Mouse (Mus musculus) kidney, adult 8-10 months (tissue): ENCODE results near the gene Syne4.

Experiments
- DNase-seq, 2 experiments: peaks; one replicate each; pipeline ENCODE4 v3.0.0; 2022

The Syne4 gene

GRCm38 (mm10) chr7:30314721-30315155 lies at the start of gene Syne4:
TSS of gene Syne4 (plus strand) at chr7:30314807.
- no peak for DNase-seq

GRCm38 (mm10) chr7:30265041-30265440 lies 49.6 kb upstream of the Syne4 start:
- DNase-seq, result no peak

- no peak for DNase-seq
These were observed 49.1 kb upstream of the Syne4 start for GRCm38 (mm10) chr7:30265531-30265930.

- no peak for DNase-seq
These were observed 48.7 kb upstream of the Syne4 start for GRCm38 (mm10) chr7:30265935-30266334.

DNA sequence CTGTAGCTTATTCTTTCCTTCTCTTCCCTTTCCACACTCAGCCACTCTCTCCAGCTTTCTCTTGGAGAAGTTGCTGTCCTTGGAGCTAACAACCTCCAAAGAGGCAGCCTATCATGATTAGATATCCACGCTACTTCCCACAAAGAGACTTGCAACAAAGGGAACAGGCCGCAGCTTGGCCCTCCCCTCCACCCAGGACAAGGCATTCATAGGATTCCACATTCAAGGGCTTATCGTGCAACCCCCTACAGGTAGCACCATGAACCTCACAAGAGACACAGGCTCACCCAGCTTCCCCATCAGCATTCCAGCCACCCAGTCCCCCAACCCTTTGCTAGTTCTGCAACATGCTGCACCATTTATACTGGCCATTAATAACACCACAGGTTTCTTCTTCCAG lies 47.8 kb upstream of the Syne4 start:
- DNase-seq, result no peak

- no peak for DNase-seq
These were observed 45.0 kb upstream of the Syne4 start for GRCm38 (mm10) chr7:30269641-30270040.

DNA sequence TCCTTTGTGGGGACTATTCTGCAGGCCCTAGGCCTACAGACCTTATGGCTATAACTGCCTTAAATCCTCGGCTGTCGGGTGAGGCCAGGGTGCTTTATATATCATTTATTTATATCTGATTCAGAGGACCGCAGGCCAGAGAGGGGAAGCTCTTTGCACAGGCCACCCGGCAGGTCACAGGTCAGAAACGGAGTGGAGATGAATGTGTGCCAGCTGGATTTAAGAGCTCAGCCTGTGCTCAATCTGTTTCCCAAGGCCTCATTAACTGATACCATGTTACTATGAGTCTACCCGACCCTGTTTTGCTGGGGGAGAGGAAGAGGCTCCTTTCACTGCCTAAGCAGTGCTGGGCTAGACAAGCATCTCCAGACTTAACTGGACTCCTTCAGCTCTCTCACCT lies 40.2 kb upstream of the Syne4 start:
- DNase-seq, result no peak

DNA sequence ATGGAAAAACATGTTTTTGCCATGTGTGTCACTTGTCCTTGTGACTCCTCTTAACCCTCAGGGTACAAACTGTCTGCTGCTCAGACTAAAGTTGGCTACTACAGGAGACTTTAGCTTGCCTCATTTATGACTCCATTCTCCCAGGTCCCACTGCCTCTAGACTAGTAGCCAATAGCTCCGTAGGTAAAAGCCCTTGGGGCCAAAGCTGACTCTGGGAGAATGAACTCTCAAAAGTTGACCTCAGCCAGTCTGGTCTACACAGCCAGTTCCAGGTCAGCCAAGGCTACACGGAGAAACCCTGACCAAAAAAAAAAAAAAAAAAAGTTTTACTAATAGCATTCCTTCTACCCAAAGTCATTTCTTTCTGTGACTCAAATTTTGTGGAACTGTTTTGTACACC lies 35.7 kb upstream of the Syne4 start:
- DNase-seq, result no peak

DNA sequence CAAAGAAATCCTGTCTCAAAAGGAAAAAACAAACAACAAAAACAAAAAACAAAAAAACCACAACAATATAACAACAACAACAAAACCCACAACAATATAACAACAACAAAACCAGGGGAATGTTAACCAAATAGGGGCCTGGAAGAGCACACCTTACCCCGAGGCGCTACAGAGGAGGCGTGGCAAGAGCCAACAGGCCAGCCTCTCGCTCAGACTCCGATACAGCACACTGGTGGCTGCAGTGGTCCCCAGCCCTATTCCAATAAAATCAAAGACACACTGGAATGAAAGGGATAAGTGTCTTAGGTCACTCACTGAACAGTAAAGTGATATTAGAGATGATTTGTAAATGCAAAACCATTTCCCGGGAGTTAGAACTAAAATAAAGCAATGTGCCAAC lies 35.1 kb upstream of the Syne4 start:
- DNase-seq, result no peak

DNA sequence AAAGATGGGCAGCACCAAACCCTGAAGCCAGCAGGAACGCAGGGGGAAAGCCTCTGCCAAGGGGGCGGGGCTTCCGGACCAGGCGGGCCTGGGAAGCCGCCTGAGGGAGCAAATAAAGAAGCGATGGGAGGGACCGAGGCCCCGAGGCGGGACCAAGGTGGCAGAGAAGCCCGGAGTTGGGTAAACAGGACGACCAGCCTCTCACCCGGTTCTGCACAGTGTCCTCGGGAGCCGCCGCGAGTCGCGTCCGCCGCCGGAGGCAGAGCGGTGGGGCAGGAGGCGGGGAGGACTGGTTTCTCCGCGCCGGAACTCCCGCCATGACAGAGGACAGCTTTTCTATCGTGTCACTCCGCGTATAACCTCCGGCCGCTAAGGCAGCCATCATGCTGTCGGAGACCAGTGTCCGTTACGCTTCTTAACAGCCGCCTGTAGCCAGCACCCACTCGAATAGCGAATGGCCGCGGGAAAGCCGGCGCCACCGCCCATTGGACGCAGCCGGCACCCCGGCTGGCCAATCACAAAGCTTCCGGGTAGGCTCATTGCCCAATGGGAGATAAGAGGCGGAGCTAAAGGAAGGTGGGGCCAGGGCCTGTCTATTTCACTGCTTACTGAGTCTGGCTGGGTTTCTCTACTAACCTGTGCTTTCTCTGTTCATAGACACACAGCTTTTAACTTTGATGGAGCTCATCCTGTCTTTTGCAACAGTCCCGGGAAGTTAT lies 34.5 kb upstream of the Syne4 start, which contains the start of the genes Thap8 and Wdr62:
Gene Thap8, plus strand, starts transcription at position 144 of the 719 bp plus-strand sequence.
Gene Wdr62, minus strand, starts transcription at position 469 of the 719 bp plus-strand sequence.
- DNase-seq, result peak; percentile 91 to 93

- peak; percentile 85 to 87 for DNase-seq
These were observed 33.9 kb upstream of the Syne4 start for GRCm38 (mm10) chr7:30280670-30281138.

DNA sequence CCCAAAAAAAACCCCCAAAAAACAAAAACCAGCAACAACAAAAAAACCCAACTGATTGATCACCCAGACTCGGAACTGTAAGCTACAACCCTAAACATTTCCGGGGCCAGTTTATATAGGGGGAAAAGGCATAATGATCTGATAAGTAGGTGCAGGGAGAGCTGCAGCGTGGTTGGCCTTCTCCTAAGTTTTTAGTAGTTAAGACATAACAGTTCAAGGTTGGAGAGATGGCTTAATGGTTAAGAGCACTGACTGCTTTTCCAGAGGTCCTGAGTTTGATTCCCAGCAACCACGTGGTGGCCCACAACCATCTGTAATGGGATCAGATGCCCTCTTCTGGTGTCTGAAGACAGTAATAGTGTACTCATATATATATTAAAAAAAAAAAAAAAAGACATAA lies 33.1 kb upstream of the Syne4 start:
- no peak for DNase-seq

GRCm38 (mm10) chr7:30282740-30283139 lies 31.9 kb upstream of the Syne4 start:
- no peak for DNase-seq

DNA sequence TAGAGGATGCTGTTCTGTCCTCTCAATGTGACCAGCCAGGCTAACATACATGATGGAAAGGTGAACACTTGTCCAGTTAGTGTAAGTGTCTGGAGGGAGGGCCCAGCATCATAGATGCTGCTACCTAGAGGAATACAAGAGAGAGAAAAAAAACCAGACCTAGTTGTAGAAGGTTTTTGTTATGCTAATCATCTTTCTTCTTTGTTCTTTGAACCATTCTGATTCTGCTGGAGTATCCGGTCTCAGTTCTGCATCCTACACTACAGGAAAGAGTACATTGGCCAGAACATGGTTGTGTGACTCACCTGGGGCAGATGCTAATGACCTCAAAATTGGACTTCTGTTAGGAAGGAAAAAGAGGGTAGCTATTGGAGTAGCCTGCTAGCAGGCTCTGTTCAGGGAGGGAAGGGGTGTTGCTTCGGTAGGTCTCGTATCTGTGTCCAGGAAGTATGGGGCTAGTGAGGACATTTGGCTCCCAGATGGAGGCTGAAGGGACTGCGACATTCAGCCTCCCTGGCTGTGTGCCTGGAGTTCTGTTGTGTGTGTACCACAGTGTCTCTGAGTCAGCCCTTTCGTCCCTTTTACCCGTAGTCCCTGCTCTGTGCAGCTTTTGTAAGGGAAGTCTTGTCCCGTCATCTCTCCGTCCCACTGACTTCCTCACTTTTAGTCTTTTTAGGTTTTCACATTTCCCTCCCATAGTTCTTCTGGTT lies 27.8 kb upstream of the Syne4 start:
- no peak for DNase-seq

DNA sequence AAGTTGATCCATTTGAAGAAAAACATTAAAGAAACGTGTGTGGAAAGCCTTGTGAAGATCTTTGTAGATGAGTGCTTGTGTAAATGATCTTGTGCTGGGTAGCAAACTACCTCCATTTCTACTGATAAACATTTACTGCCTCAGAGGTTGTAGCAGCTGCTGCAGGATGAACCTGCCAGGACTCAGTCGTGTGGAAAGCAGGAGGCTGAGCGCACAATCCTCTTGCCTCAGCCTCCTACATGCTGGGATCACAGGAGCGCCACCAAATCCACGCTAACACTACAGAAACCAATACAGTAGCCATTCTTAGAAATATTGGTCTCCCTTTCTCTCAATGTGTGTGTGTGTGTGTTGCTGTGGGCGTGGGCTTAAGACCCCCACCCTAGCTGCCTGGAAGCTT lies 26.6 kb upstream of the Syne4 start:
- no peak for DNase-seq

- DNase-seq, result no peak
These were observed 25.4 kb upstream of the Syne4 start for GRCm38 (mm10) chr7:30289071-30289713.

- no peak for DNase-seq
These were observed 24.8 kb upstream of the Syne4 start for GRCm38 (mm10) chr7:30289714-30290399.

DNA sequence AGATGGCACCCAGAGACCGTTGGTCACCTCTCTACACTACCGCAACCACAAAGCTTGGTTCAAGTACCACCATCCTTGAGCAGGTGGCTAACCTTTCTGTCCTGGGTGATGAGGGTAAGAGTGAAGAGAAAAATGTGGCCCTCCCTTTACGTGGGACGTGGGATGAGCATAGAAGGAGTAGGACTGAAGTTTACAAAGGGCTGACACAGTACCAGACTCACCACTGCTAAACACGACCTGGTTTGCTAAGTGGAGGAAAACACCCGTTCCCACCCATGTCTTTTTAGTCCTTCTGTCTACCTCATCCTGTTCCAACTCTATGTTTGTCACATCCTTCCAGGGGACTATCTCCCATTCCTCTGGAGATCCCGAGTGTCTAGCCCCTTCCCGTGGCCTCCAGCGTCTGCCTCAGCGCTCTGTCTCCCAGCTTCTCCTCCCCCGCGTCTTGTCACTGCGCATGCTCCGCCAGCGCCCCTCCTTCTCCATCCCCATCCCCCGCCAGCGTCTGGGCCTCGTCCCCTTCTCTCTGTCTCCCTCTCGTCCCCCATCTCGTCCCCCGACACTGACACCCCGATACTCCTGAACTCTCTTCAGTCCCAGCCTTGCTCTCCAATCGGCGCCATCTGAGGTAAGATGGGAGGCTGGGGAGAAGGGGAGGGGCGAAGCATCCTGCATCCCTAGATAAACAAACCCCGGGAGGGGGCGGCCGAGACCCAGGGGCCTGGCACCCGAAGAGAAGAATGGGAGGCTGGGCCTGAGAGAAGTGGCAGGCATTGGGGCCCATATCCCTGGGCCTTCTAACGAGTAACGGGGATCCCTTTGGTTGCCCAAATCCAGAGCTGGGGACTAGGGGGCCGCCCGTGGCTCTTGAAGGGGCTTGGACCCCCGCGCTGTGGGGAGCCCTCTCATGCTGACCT lies 23.1 kb upstream of the Syne4 start, which contains the start of gene Clip3:
Gene Clip3, plus strand, starts transcription at position 514 of the 917 bp plus-strand sequence.
- DNase-seq, result no peak

GRCm38 (mm10) chr7:30293795-30294194 lies 20.8 kb upstream of the Syne4 start:
- no peak for DNase-seq

GRCm38 (mm10) chr7:30294296-30294695 lies 20.3 kb upstream of the Syne4 start:
- DNase-seq, result no peak

DNA sequence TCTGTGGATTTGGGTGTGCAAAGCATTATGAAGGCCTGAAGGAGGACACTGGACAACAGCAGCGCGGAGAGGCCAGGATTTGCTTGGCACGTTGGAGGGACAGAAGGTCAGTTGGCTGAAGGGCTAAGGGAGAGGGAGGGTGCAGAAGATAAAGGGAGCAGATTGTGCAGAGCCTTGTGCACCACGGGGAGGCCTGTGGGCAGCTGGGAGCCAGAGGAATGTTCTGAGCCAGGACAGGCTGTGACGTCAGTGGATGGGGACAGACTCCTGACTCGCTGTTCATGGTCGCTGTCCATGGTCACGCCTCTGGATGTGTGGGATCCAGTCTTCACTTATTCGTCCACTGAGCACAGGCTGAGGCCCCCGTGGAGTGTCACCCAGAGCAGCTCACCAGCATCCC lies 19.5 kb upstream of the Syne4 start:
- no peak for DNase-seq

DNA sequence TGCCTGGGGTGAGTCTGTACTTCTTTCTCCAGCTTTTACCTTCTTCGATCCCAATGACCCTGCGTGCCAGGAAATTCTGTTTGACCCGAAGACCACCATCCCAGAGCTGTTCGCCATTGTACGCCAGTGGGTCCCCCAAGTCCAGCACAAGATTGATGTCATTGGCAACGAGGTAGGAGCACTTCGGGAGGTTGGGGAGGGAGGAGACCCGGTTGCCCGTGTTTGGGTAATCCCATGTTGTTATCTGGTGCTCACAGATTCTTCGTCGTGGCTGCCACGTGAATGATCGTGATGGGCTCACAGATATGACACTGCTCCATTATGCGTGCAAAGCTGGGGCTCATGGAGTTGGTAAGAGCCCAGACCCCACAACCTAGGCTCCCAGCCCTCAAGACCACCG lies 17.8 kb upstream of the Syne4 start:
- DNase-seq, result no peak
